Mouse (Mus musculus): ENCODE data around the gene Filip1.

DNA sequence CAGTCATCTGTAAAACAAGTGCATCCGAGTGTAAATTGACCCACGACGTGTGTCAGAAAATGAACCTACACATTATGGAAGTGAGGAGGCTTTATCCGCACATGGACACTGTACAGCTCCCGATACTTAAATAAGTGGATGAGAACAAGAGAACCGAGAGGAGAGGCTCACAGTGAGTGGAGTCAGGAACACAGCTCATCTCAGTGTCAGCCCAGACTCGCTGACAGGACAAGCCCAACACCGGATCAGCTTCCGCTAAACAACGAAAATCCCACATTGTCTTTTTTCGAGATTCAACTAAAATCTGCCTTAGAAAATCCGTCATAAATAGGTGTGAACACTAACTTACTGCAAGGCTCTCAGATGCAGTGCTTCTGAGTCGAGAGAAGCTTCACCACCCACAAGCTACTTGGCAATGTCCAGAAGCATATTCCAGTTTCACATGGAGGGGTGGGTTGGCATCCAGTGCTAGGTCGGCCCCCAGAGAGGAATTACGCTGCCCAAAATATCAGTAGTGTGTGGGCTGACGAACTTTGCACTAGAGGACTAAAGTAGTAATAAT is 22.1 kb downstream of the Filip1 start:
- TF ChIP-seq CTCF (IDR thresholded peaks at IDR 0.05; ENCODE audit: control insufficient read depth, insufficient read depth, insufficient read length) (no peak), MAX (IDR thresholded peaks at IDR 0.05) (no peak), FOSL1 (IDR thresholded peaks at IDR 0.05; ENCODE audit: insufficient read depth, low read length, poor library complexity, severe bottlenecking) (no peak), MYOD1 (IDR thresholded peaks at IDR 0.05; ENCODE audit: control insufficient read depth, insufficient read length, low read depth) (no peak), MYOG (IDR thresholded peaks at IDR 0.05; ENCODE audit: control insufficient read depth, extremely low read depth, insufficient read length) (no peak)

All from C2C12 (cell line).